Mouse (Mus musculus) frontal cortex, postnatal 14 days (tissue): Measurements from ENCODE around the gene Crybg3.
A peak's percentile ranks its signal among the peaks of the same experiment; 100 is the strongest.

Experiments
- DNase-seq, 2 experiments: peaks; one replicate each; pipeline ENCODE4 v3.0.0; 2022; ENCODE audit warnings: low spot score in 2 of 2

The Crybg3 gene

GRCm38 (mm10) chr16:59583515-59583914 is 17.3 kb downstream of the Crybg3 start:
- no peak for DNase-seq

GRCm38 (mm10) chr16:59579237-59579636 is 21.5 kb downstream of the Crybg3 start:
- no peak for DNase-seq

- no peak for DNase-seq
Measured at GRCm38 (mm10) chr16:59573961-59574360, 26.8 kb downstream of the Crybg3 start.

- no peak for DNase-seq
Measured at GRCm38 (mm10) chr16:59572685-59573084, 28.1 kb downstream of the Crybg3 start.

GRCm38 (mm10) chr16:59570807-59571206 is 30.0 kb downstream of the Crybg3 start:
- DNase-seq, result no peak

GRCm38 (mm10) chr16:59569837-59570236 is 30.9 kb downstream of the Crybg3 start:
- DNase-seq, result no peak

- no peak for DNase-seq
Measured at GRCm38 (mm10) chr16:59567721-59568381, 32.9 kb downstream of the Crybg3 start.

- no peak for DNase-seq
Measured at GRCm38 (mm10) chr16:59566437-59566836, 34.3 kb downstream of the Crybg3 start.

GRCm38 (mm10) chr16:59565631-59566030 is 35.1 kb downstream of the Crybg3 start:
- DNase-seq, result no peak

GRCm38 (mm10) chr16:59564025-59564424 is 36.8 kb downstream of the Crybg3 start:
- no peak for DNase-seq

GRCm38 (mm10) chr16:59559300-59560200 is 41.2 kb downstream of the Crybg3 start:
- no peak for DNase-seq

GRCm38 (mm10) chr16:59558916-59559299 is 41.9 kb downstream of the Crybg3 start:
- DNase-seq, result no peak

- DNase-seq, result no peak
Measured at GRCm38 (mm10) chr16:59553490-59554161, 47.2 kb downstream of the Crybg3 start.

GRCm38 (mm10) chr16:59551507-59551906 is 49.3 kb downstream of the Crybg3 start:
- no peak for DNase-seq

- no peak for DNase-seq
Measured at GRCm38 (mm10) chr16:59549631-59550030, 51.1 kb downstream of the Crybg3 start.

- DNase-seq, result no peak
Measured at GRCm38 (mm10) chr16:59548582-59548947, 52.2 kb downstream of the Crybg3 start.

- peak; percentile 32 to 41 for DNase-seq
Measured at GRCm38 (mm10) chr16:59547887-59548581, 52.7 kb downstream of the Crybg3 start.

- no peak for DNase-seq
Measured at GRCm38 (mm10) chr16:59547466-59547865, 53.3 kb downstream of the Crybg3 start.

GRCm38 (mm10) chr16:59545360-59545759 is 55.4 kb downstream of the Crybg3 start:
- DNase-seq, result no peak

- no peak for DNase-seq
Measured at GRCm38 (mm10) chr16:59541382-59541781, 59.4 kb downstream of the Crybg3 start.

- DNase-seq, result no peak
Measured at GRCm38 (mm10) chr16:59540944-59541343, 59.8 kb downstream of the Crybg3 start.

GRCm38 (mm10) chr16:59535673-59536072 is 65.1 kb downstream of the Crybg3 start:
- DNase-seq, result no peak
